In genomic region chr7:45815323-45815983, GRCm38 (mm10) we compare ENCODE assay signal across 8 mouse cellular contexts. TPM values are rescaled to one million over a fixed set of nuclear protein-coding genes. Genes with fewer than 3 reads are reported as not detected.
DNase-seq lines count a peak whose midpoint lies in the region; ATAC-seq and TF ChIP-seq lines count a peak whose summit lies in the region.

No protein-coding gene starts in this region.

- no peak for ATAC-seq in kidney, embryonic 14.5 days (ENCODE audit: low FRiP score, low TSS enrichment)
- ATAC-seq in midbrain, embryonic 12.5 days (ENCODE audit: low FRiP score, low read depth): no peak

- H3K4me2 ChIP-seq in kidney, embryonic 14.5 days (replicated peaks; ENCODE audit: low read depth, low read length): 0 out of 2 replicates have a peak overlapping the region, but pooled peaks have one; percentile 41
- H3K4me2 ChIP-seq in midbrain, embryonic 12.5 days (replicated peaks): peak overlapping the region; percentile 52

- no peak overlapping the region for H3K27ac ChIP-seq in kidney, embryonic 14.5 days (ENCODE audit: low read depth, low read length)
- H3K27ac ChIP-seq in hindbrain, embryonic 10.5 days: peak overlapping the region; percentile 100
- H3K27ac ChIP-seq in midbrain, embryonic 12.5 days (replicated peaks): peak overlapping the region; percentile 65
- H3K27ac ChIP-seq in thymus, adult 2 months (ENCODE audit: control insufficient read depth, insufficient read depth, low read length): no peak overlapping the region

- 69% methylated on average over 10 of the region's 10 CpGs for WGBS in kidney, embryonic 14.5 days
- 45% methylated on average over 10 of the region's 10 CpGs for WGBS in hindbrain, embryonic 10.5 days
- 16% methylated on average over 10 of the region's 10 CpGs for WGBS in midbrain, embryonic 12.5 days
- WGBS in thymus, adult 2 months: 92% methylated on average over 10 of the region's 10 CpGs

- H3K36me3 ChIP-seq in kidney, embryonic 14.5 days (ENCODE audit: control insufficient read depth, insufficient read depth, low read length): peaks cover 25% of the 10 kb centered on the region
- H3K36me3 ChIP-seq in hindbrain, embryonic 10.5 days: peaks cover 26% of the 10 kb centered on the region
- peaks cover 25% of the 10 kb centered on the region for H3K36me3 ChIP-seq in midbrain, embryonic 12.5 days
- H3K36me3 ChIP-seq in thymus, adult 2 months (ENCODE audit: control insufficient read depth, insufficient read depth, low read length): peaks cover 21% of the 10 kb centered on the region

- TF ChIP-seq CTCF in thymus, adult 2 months (IDR thresholded peaks at IDR 0.05; ENCODE audit: borderline replicate concordance, control insufficient read depth, extremely low read depth, insufficient read depth, low read length, poor library complexity): no peak

- DNase-seq in kidney, adult 8-10 months: no peak
- DNase-seq in embryo, embryonic 10.5 days (ENCODE audit: low spot score): peak; percentile 44
- no peak for DNase-seq in hindbrain, embryonic 10.5 days (ENCODE audit: low spot score)
- DNase-seq in thymus, adult 2 months: no peak
- DNase-seq in layer of hippocampus, postnatal 14 days (ENCODE audit: low spot score in 2 of 2): no peak
- DNase-seq in layer of hippocampus, adult 9-10 months (ENCODE audit: low spot score): no peak

- no peak overlapping the region for H3K4me3 ChIP-seq in kidney, embryonic 14.5 days (ENCODE audit: low read length)
- H3K4me3 ChIP-seq in hindbrain, embryonic 10.5 days: peak overlapping the region; percentile 98
- H3K4me3 ChIP-seq in midbrain, embryonic 12.5 days: no peak overlapping the region
- H3K4me3 ChIP-seq in thymus, adult 2 months (ENCODE audit: control insufficient read depth, insufficient read depth, low read length): no peak overlapping the region

- H3K9me3 ChIP-seq in kidney, embryonic 14.5 days (ENCODE audit: control insufficient read depth, low read length): no peaks in the 10 kb centered on the region
- no peaks in the 10 kb centered on the region for H3K9me3 ChIP-seq in hindbrain, embryonic 10.5 days
- no peaks in the 10 kb centered on the region for H3K9me3 ChIP-seq in midbrain, embryonic 12.5 days

- H3K9ac ChIP-seq in kidney, embryonic 14.5 days (ENCODE audit: low read depth, low read length): no peak overlapping the region
- H3K9ac ChIP-seq in midbrain, embryonic 12.5 days (replicated peaks): no peak overlapping the region; the same call in 1 of the 2 replicates

- peaks cover 22% of the 10 kb centered on the region for H3K4me1 ChIP-seq in kidney, embryonic 14.5 days (ENCODE audit: control insufficient read depth, insufficient read depth, low read length)
- peaks cover 38% of the 10 kb centered on the region for H3K4me1 ChIP-seq in hindbrain, embryonic 10.5 days (replicated peaks)
- H3K4me1 ChIP-seq in midbrain, embryonic 12.5 days: peaks cover 28% of the 10 kb centered on the region
- peaks cover 16% of the 10 kb centered on the region for H3K4me1 ChIP-seq in thymus, adult 2 months (replicated peaks; ENCODE audit: control insufficient read depth, insufficient read depth, low read length)

- H3K27me3 ChIP-seq in kidney, embryonic 14.5 days (ENCODE audit: control insufficient read depth, insufficient read depth, low read length): no peaks in the 10 kb centered on the region
- peaks cover 23% of the 10 kb centered on the region for H3K27me3 ChIP-seq in hindbrain, embryonic 10.5 days (ENCODE audit: insufficient read depth, poor library complexity, severe bottlenecking)
- H3K27me3 ChIP-seq in midbrain, embryonic 12.5 days: peaks cover 19% of the 10 kb centered on the region
- no peaks in the 10 kb centered on the region for H3K27me3 ChIP-seq in thymus, adult 2 months (ENCODE audit: control insufficient read depth, insufficient read depth, low read length)

- TF ChIP-seq POLR2A in thymus, adult 2 months (IDR thresholded peaks at IDR 0.05; ENCODE audit: control insufficient read depth, extremely low read depth, insufficient read depth, low read length, poor library complexity): no peak

RNA-seq across cellular contexts. Expression of gene Cyth2, which starts 1.1 kb away (rescaled TPM):
- 109 and 111 TPM in 2 replicates for polyA plus RNA-seq in kidney, embryonic 14.5 days (2014; fragmentation: Nextera tagmentation; extraction: Ambion mirVana)
- 164 and 231 TPM in 2 replicates for polyA plus RNA-seq in hindbrain, embryonic 10.5 days (2016; fragmentation: Nextera tagmentation; extraction: Ambion mirVana)
- polyA plus RNA-seq in midbrain, embryonic 12.5 days (2016; fragmentation: Nextera tagmentation; extraction: Ambion mirVana): 288 and 293 TPM in 2 replicates
- polyA plus RNA-seq in thymus, adult 2 months (2012; rRNA removed): 65.8 and 71.5 TPM in 2 replicates
- total RNA-seq in layer of hippocampus, postnatal 14 days (2021): 100 to 1,000 TPM; 174 to 179 TPM

RNA-seq across cellular contexts. Expression of gene Kcnj14, which starts 9.1 kb away (rescaled TPM):
- 1.2 and 1.3 TPM in 2 replicates for polyA plus RNA-seq in kidney, embryonic 14.5 days (2014; fragmentation: Nextera tagmentation; extraction: Ambion mirVana)
- polyA plus RNA-seq in hindbrain, embryonic 10.5 days (2016; fragmentation: Nextera tagmentation; extraction: Ambion mirVana): 0.91 and 1.0 TPM in 2 replicates
- 0.46 and 1.1 TPM in 2 replicates for polyA plus RNA-seq in midbrain, embryonic 12.5 days (2016; fragmentation: Nextera tagmentation; extraction: Ambion mirVana)
- polyA plus RNA-seq in thymus, adult 2 months (2012; rRNA removed): 0.36 and 1.3 TPM in 2 replicates
- 1 to 10 TPM; 1.6 to 2.1 TPM for total RNA-seq in layer of hippocampus, postnatal 14 days (2021)

RNA-seq across cellular contexts. Expression of gene Grwd1, which starts 15.3 kb away (rescaled TPM):
- polyA plus RNA-seq in kidney, embryonic 14.5 days (2014; fragmentation: Nextera tagmentation; extraction: Ambion mirVana): 69.5 and 93.5 TPM in 2 replicates
- polyA plus RNA-seq in hindbrain, embryonic 10.5 days (2016; fragmentation: Nextera tagmentation; extraction: Ambion mirVana): 85.2 and 110 TPM in 2 replicates
- polyA plus RNA-seq in midbrain, embryonic 12.5 days (2016; fragmentation: Nextera tagmentation; extraction: Ambion mirVana): 50.1 and 50.2 TPM in 2 replicates
- polyA plus RNA-seq in thymus, adult 2 months (2012; rRNA removed): 22.4 and 27.7 TPM in 2 replicates
- 10 to 100 TPM; 21.2 to 21.9 TPM for total RNA-seq in layer of hippocampus, postnatal 14 days (2021)

RNA-seq across cellular contexts. Expression of gene Sult2b1, which starts 31.0 kb away (rescaled TPM):
- polyA plus RNA-seq in kidney, embryonic 14.5 days (2014; fragmentation: Nextera tagmentation; extraction: Ambion mirVana): 3.2 and 3.8 TPM in 2 replicates
- 1.7 and 2.2 TPM in 2 replicates for polyA plus RNA-seq in hindbrain, embryonic 10.5 days (2016; fragmentation: Nextera tagmentation; extraction: Ambion mirVana)
- polyA plus RNA-seq in midbrain, embryonic 12.5 days (2016; fragmentation: Nextera tagmentation; extraction: Ambion mirVana): 1.5 and 2.2 TPM in 2 replicates
- polyA plus RNA-seq in thymus, adult 2 months (2012; rRNA removed): 3.8 and 3.9 TPM in 2 replicates
- total RNA-seq in layer of hippocampus, postnatal 14 days (2021): 10 to 100 TPM in 1 of 2 experiments, 1 to 10 TPM in 1; 8.7 to 12.0 TPM

RNA-seq across cellular contexts. Expression of gene Lmtk3, which starts 31.9 kb away (rescaled TPM):
- polyA plus RNA-seq in kidney, embryonic 14.5 days (2014; fragmentation: Nextera tagmentation; extraction: Ambion mirVana): 2.8 and 4.2 TPM in 2 replicates
- 2.3 and 5.4 TPM in 2 replicates for polyA plus RNA-seq in hindbrain, embryonic 10.5 days (2016; fragmentation: Nextera tagmentation; extraction: Ambion mirVana)
- 10.6 and 11.1 TPM in 2 replicates for polyA plus RNA-seq in midbrain, embryonic 12.5 days (2016; fragmentation: Nextera tagmentation; extraction: Ambion mirVana)
- 0.84 and 1.2 TPM in 2 replicates for polyA plus RNA-seq in thymus, adult 2 months (2012; rRNA removed)
- total RNA-seq in layer of hippocampus, postnatal 14 days (2021): 100 to 1,000 TPM; 290 to 306 TPM

Comparison
In these comparisons a context has a peak if more than half of its experiments do, and no peak if none do; other contexts are left out.
1. H3K27ac ChIP-seq: peak in hindbrain, embryonic 10.5 days (single experiment) and midbrain, embryonic 12.5 days (single experiment); none in kidney, embryonic 14.5 days (single experiment) and thymus, adult 2 months (single experiment).